Mouse (Mus musculus): ENCODE results near the gene Jagn1. TPM values are rescaled to one million over a fixed set of nuclear protein-coding genes. Genes with fewer than 3 reads are reported as not detected.

Jagn1 gene
- polyA plus RNA-seq, 1 experiment from 2014 or later: 66.1 TPM

Small RNAs within 50 kb of the gene (microRNA-seq; reads per million reads assigned to microRNA genes)
- not detected for gene Gm24387 (ENCODE audit: insufficient number of aligned reads)

Other genes starting within 250 kb of the Jagn1 start
- gene Lhfpl4, start 247.2 kb upstream of the Jagn1 start, polyA plus RNA-seq (2014; fragmentation: Nextera tagmentation; extraction: Ambion mirVana): 6.6 and 6.8 TPM in 2 replicates
- 50.5 and 50.8 TPM in 2 replicates for gene Mtmr14, start 204.7 kb upstream of the Jagn1 start, polyA plus RNA-seq (2014; fragmentation: Nextera tagmentation; extraction: Ambion mirVana)
- 0.13 and 0.52 TPM in 2 replicates for gene Cpne9, start 160.3 kb upstream of the Jagn1 start, polyA plus RNA-seq (2014; fragmentation: Nextera tagmentation; extraction: Ambion mirVana)
- 31.9 and 35.4 TPM in 2 replicates for gene Brpf1, start 135.4 kb upstream of the Jagn1 start, polyA plus RNA-seq (2014; fragmentation: Nextera tagmentation; extraction: Ambion mirVana)
- gene Ogg1, start 115.6 kb upstream of the Jagn1 start, polyA plus RNA-seq (2014; fragmentation: Nextera tagmentation; extraction: Ambion mirVana): 14.2 and 14.5 TPM in 2 replicates
- 47.8 and 52.5 TPM in 2 replicates for gene Camk1, start 98.6 kb upstream of the Jagn1 start, polyA plus RNA-seq (2014; fragmentation: Nextera tagmentation; extraction: Ambion mirVana)
- gene Tada3, start 64.7 kb upstream of the Jagn1 start, polyA plus RNA-seq (2014; fragmentation: Nextera tagmentation; extraction: Ambion mirVana): 72.5 and 76.3 TPM in 2 replicates
- gene Arpc4, start 64.5 kb upstream of the Jagn1 start, polyA plus RNA-seq (2014; fragmentation: Nextera tagmentation; extraction: Ambion mirVana): 180 and 182 TPM in 2 replicates
- gene Ttll3, start 53.3 kb upstream of the Jagn1 start, polyA plus RNA-seq (2014; fragmentation: Nextera tagmentation; extraction: Ambion mirVana): 5.1 and 6.0 TPM in 2 replicates
- gene Rpusd3, start 23.2 kb upstream of the Jagn1 start, polyA plus RNA-seq (2014; fragmentation: Nextera tagmentation; extraction: Ambion mirVana): 26.7 and 28.5 TPM in 2 replicates
- not detected in 2 replicates for gene Cidec, start 6.8 kb upstream of the Jagn1 start, polyA plus RNA-seq (2014; fragmentation: Nextera tagmentation; extraction: Ambion mirVana)
- gene Il17re, start 15.9 kb downstream of the Jagn1 start, polyA plus RNA-seq (2014; fragmentation: Nextera tagmentation; extraction: Ambion mirVana): 1.0 and 1.2 TPM in 2 replicates
- gene Il17rc, start 28.9 kb downstream of the Jagn1 start, polyA plus RNA-seq (2014; fragmentation: Nextera tagmentation; extraction: Ambion mirVana): 3.4 and 4.2 TPM in 2 replicates
- 36.3 and 41.6 TPM in 2 replicates for gene Creld1, start 40.7 kb downstream of the Jagn1 start, polyA plus RNA-seq (2014; fragmentation: Nextera tagmentation; extraction: Ambion mirVana)
- 1.4 and 2.1 TPM in 2 replicates for gene Prrt3, start 59.4 kb downstream of the Jagn1 start, polyA plus RNA-seq (2014; fragmentation: Nextera tagmentation; extraction: Ambion mirVana)
- 74.3 and 77.7 TPM in 2 replicates for gene Emc3, start 89.1 kb downstream of the Jagn1 start, polyA plus RNA-seq (2014; fragmentation: Nextera tagmentation; extraction: Ambion mirVana)
- 25.0 and 25.1 TPM in 2 replicates for gene Fancd2, start 89.1 kb downstream of the Jagn1 start, polyA plus RNA-seq (2014; fragmentation: Nextera tagmentation; extraction: Ambion mirVana)
- gene Fancd2os, start 158.1 kb downstream of the Jagn1 start, polyA plus RNA-seq (2014; fragmentation: Nextera tagmentation; extraction: Ambion mirVana): 0.24 TPM in 1 of 2 replicates, not detected in the other
- 198 and 200 TPM in 2 replicates for gene Brk1, start 162.2 kb downstream of the Jagn1 start, polyA plus RNA-seq (2014; fragmentation: Nextera tagmentation; extraction: Ambion mirVana)
- gene Vhl, start 181.4 kb downstream of the Jagn1 start, polyA plus RNA-seq (2014; fragmentation: Nextera tagmentation; extraction: Ambion mirVana): 63.7 and 64.4 TPM in 2 replicates
- gene Irak2, start 195.9 kb downstream of the Jagn1 start, polyA plus RNA-seq (2014; fragmentation: Nextera tagmentation; extraction: Ambion mirVana): 1.6 and 2.1 TPM in 2 replicates

Data from forebrain, embryonic 11.5 days (tissue).